Mouse (Mus musculus) heart, postnatal 0 days (tissue): ENCODE measurements around the gene Fbxo3.

ENCODE experiments used
- CTCF ChIP-seq: IDR thresholded peaks from 2 replicates; pipeline ENCODE4 v1.5.1; 2016; ENCODE audit warnings: antibody characterized with exemption, control low read depth, low read depth
- EP300 ChIP-seq: IDR thresholded peaks from 2 replicates; pipeline ENCODE4 v1.6.1; 2016; ENCODE audit warnings: antibody characterized with exemption, low read depth

- TF ChIP-seq CTCF (no peak), EP300 (no peak)
Observed at GRCm38 (mm10) chr2:104099946-104100345, 72.4 kb downstream of the Fbxo3 start.
